Mouse (Mus musculus) small intestine, adult 2 months (tissue): ENCODE data around the gene Dock1.

Experiments used
- CTCF ChIP-seq: fragments of 200-500 bp; IDR thresholded peaks from 2 replicates; pipeline ENCODE4 v1.5.1; 2012; ENCODE audit warnings: low read depth, mild to moderate bottlenecking, control low read depth, inconsistent platforms, low read length, moderate library complexity, mixed read lengths; ENCODE audit not compliant: insufficient replicate concordance, insufficient read length; ENCODE audit errors: extremely low read depth
- POLR2A ChIP-seq: fragments of 200-500 bp; IDR thresholded peaks from 2 replicates; pipeline ENCODE4 v1.6.1; 2012; ENCODE audit warnings: low read depth, mild to moderate bottlenecking, control low read depth, inconsistent platforms, low read length, moderate library complexity

- TF ChIP-seq CTCF: no peak
- no peak for TF ChIP-seq POLR2A
Observed at GRCm38 (mm10) chr7:134671467-134671901, 1.0 kb downstream of the Dock1 start.
